Mouse (Mus musculus): ENCODE data around the gene Cdc25b. TPM values are rescaled to one million over a fixed set of nuclear protein-coding genes. Genes with fewer than 3 reads are reported as not detected.
A peak's percentile ranks its signal among the peaks of the same experiment; 100 is the strongest.

Cdc25b gene
- polyA plus RNA-seq, 1 experiment, result 12.9 TPM

- H3K4me1 ChIP-seq (ENCODE audit: control insufficient read depth, insufficient read depth, low read length), result peaks cover 3% of the 10 kb centered on the region; the same call in 1 of the 2 replicates
- H3K4me3 ChIP-seq (ENCODE audit: insufficient read depth, low read depth, low read length), result peak within 1 kb of the TSS; percentile 66
- DNase-seq, result peak; percentile 99
- peak within 1 kb of the TSS; percentile 59 for H3K27ac ChIP-seq (ENCODE audit: insufficient read depth, low read depth, low read length)
- no peaks in the 10 kb centered on the region for H3K36me3 ChIP-seq (ENCODE audit: control insufficient read depth, insufficient read depth, low read length)
- peak; percentile 87 for TF ChIP-seq POLR2A (IDR thresholded peaks at IDR 0.05; ENCODE audit: low read depth, low read length)
- no peak for TF ChIP-seq CTCF (conservative IDR thresholded peaks at IDR 0.05; ENCODE audit: insufficient read depth, insufficient read length, low read depth, low read length)
- H3K27me3 ChIP-seq (replicated peaks; ENCODE audit: control insufficient read depth, insufficient read depth, low read length), result no peaks in the 10 kb centered on the region
- WGBS, result under 1% methylated on average over 54 of the region's 54 CpGs
Measured at GRCm38 (mm10) chr2:131159938-131160581, 26.7 kb upstream of the Cdc25b start, which contains the start of gene 1700037H04Rik. 1700037H04Rik (minus strand) TSS chr2:131160081.

- no peaks in the 10 kb centered on the region for H3K36me3 ChIP-seq (ENCODE audit: control insufficient read depth, insufficient read depth, low read length)
- WGBS, result 3% methylated on average over 17 of the region's 17 CpGs
- DNase-seq, result peak; percentile 67
- TF ChIP-seq POLR2A (IDR thresholded peaks at IDR 0.05; ENCODE audit: low read depth, low read length) (no peak), CTCF (conservative IDR thresholded peaks at IDR 0.05; ENCODE audit: insufficient read depth, insufficient read length, low read depth, low read length) (peak; percentile 25; the same call in 1 of the 2 replicates)
- peak overlapping the region; percentile 59 for H3K27ac ChIP-seq (ENCODE audit: insufficient read depth, low read depth, low read length)
- peaks cover 3% of the 10 kb centered on the region; the same call in 1 of the 2 replicates for H3K4me1 ChIP-seq (ENCODE audit: control insufficient read depth, insufficient read depth, low read length)
- H3K27me3 ChIP-seq (replicated peaks; ENCODE audit: control insufficient read depth, insufficient read depth, low read length), result no peaks in the 10 kb centered on the region
- peak overlapping the region; percentile 55 for H3K4me3 ChIP-seq (ENCODE audit: insufficient read depth, low read depth, low read length)
Measured at GRCm38 (mm10) chr2:131160671-131161111, 26.1 kb upstream of the Cdc25b start.

GRCm38 (mm10) chr2:131163924-131164323 lies 22.8 kb upstream of the Cdc25b start:
- H3K27ac ChIP-seq (ENCODE audit: insufficient read depth, low read depth, low read length), result peak overlapping the region; percentile 94

GRCm38 (mm10) chr2:131166172-131166571 lies 20.6 kb upstream of the Cdc25b start:
- H3K36me3 ChIP-seq (ENCODE audit: control insufficient read depth, insufficient read depth, low read length), result no peaks in the 10 kb centered on the region
- no peak overlapping the region for H3K4me3 ChIP-seq (ENCODE audit: insufficient read depth, low read depth, low read length)
- no peaks in the 10 kb centered on the region for H3K27me3 ChIP-seq (replicated peaks; ENCODE audit: control insufficient read depth, insufficient read depth, low read length)
- DNase-seq, result no peak
- peaks cover 8% of the 10 kb centered on the region; the same call in 1 of the 2 replicates for H3K4me1 ChIP-seq (ENCODE audit: control insufficient read depth, insufficient read depth, low read length)
- TF ChIP-seq CTCF (conservative IDR thresholded peaks at IDR 0.05; ENCODE audit: insufficient read depth, insufficient read length, low read depth, low read length) (no peak), POLR2A (IDR thresholded peaks at IDR 0.05; ENCODE audit: low read depth, low read length) (no peak)
- H3K27ac ChIP-seq (ENCODE audit: insufficient read depth, low read depth, low read length), result peak overlapping the region; percentile 9; the same call in 1 of the 2 replicates
- WGBS, result 77% methylated on average over 2 of the region's 2 CpGs

More at GRCm38 (mm10) chr2:131163924-131164323, 22.8 kb upstream of the Cdc25b start:
- Histone ChIP-seq H3K4me1 (ENCODE audit: control insufficient read depth, insufficient read depth, low read length) (peaks cover 8% of the 10 kb centered on the region; the same call in 1 of the 2 replicates), H3K4me3 (ENCODE audit: insufficient read depth, low read depth, low read length) (peak overlapping the region; percentile 45), H3K27me3 (replicated peaks; ENCODE audit: control insufficient read depth, insufficient read depth, low read length) (no peaks in the 10 kb centered on the region), H3K36me3 (ENCODE audit: control insufficient read depth, insufficient read depth, low read length) (no peaks in the 10 kb centered on the region)
- DNase-seq, result peak; percentile 92
- WGBS, result 51% methylated on average over 7 of the region's 7 CpGs
- TF ChIP-seq POLR2A (IDR thresholded peaks at IDR 0.05; ENCODE audit: low read depth, low read length) (no peak), CTCF (conservative IDR thresholded peaks at IDR 0.05; ENCODE audit: insufficient read depth, insufficient read length, low read depth, low read length) (no peak)

- no peaks in the 10 kb centered on the region for H3K27me3 ChIP-seq (replicated peaks; ENCODE audit: control insufficient read depth, insufficient read depth, low read length)
- H3K27ac ChIP-seq (ENCODE audit: insufficient read depth, low read depth, low read length), result no peak overlapping the region
- TF ChIP-seq POLR2A (IDR thresholded peaks at IDR 0.05; ENCODE audit: low read depth, low read length) (no peak), CTCF (conservative IDR thresholded peaks at IDR 0.05; ENCODE audit: insufficient read depth, insufficient read length, low read depth, low read length) (no peak)
- peaks cover 8% of the 10 kb centered on the region; the same call in 1 of the 2 replicates for H3K4me1 ChIP-seq (ENCODE audit: control insufficient read depth, insufficient read depth, low read length)
- no peaks in the 10 kb centered on the region for H3K36me3 ChIP-seq (ENCODE audit: control insufficient read depth, insufficient read depth, low read length)
- no peak overlapping the region for H3K4me3 ChIP-seq (ENCODE audit: insufficient read depth, low read depth, low read length)
- WGBS, result 47% methylated on average over 6 of the region's 6 CpGs
- DNase-seq, result no peak
Measured at GRCm38 (mm10) chr2:131167984-131168383, 18.8 kb upstream of the Cdc25b start.

- Histone ChIP-seq H3K27me3 (replicated peaks; ENCODE audit: control insufficient read depth, insufficient read depth, low read length) (no peaks in the 10 kb centered on the region), H3K4me3 (ENCODE audit: insufficient read depth, low read depth, low read length) (no peak overlapping the region), H3K27ac (ENCODE audit: insufficient read depth, low read depth, low read length) (no peak overlapping the region), H3K36me3 (ENCODE audit: control insufficient read depth, insufficient read depth, low read length) (no peaks in the 10 kb centered on the region), H3K4me1 (ENCODE audit: control insufficient read depth, insufficient read depth, low read length) (peaks cover 8% of the 10 kb centered on the region; the same call in 1 of the 2 replicates)
- DNase-seq, result no peak
- 85% methylated on average over 1 of the region's 1 CpGs for WGBS
- no peak for TF ChIP-seq POLR2A (IDR thresholded peaks at IDR 0.05; ENCODE audit: low read depth, low read length)
- TF ChIP-seq CTCF (conservative IDR thresholded peaks at IDR 0.05; ENCODE audit: insufficient read depth, insufficient read length, low read depth, low read length), result no peak
Measured at GRCm38 (mm10) chr2:131168914-131169313, 17.8 kb upstream of the Cdc25b start.

GRCm38 (mm10) chr2:131170936-131171335 lies 15.8 kb upstream of the Cdc25b start:
- Histone ChIP-seq H3K27ac (ENCODE audit: insufficient read depth, low read depth, low read length) (no peak overlapping the region), H3K4me3 (ENCODE audit: insufficient read depth, low read depth, low read length) (no peak overlapping the region), H3K36me3 (ENCODE audit: control insufficient read depth, insufficient read depth, low read length) (no peaks in the 10 kb centered on the region), H3K27me3 (replicated peaks; ENCODE audit: control insufficient read depth, insufficient read depth, low read length) (no peaks in the 10 kb centered on the region), H3K4me1 (ENCODE audit: control insufficient read depth, insufficient read depth, low read length) (peaks cover 17% of the 10 kb centered on the region; the same call in 1 of the 2 replicates)
- no peak for DNase-seq
- TF ChIP-seq POLR2A (IDR thresholded peaks at IDR 0.05; ENCODE audit: low read depth, low read length) (no peak), CTCF (conservative IDR thresholded peaks at IDR 0.05; ENCODE audit: insufficient read depth, insufficient read length, low read depth, low read length) (no peak)
- whole genome bisulfite sequencing, result 47% methylated on average over 9 of the region's 9 CpGs

All from kidney, adult 2 months (tissue).